Mouse (Mus musculus) lung, postnatal 0 days (tissue): ENCODE measurements around the gene Clba1. TPM values are rescaled to one million over a fixed set of nuclear protein-coding genes. Genes with fewer than 3 reads are reported as not detected.

Experiments used
- ATAC-seq: fragments of 200-750 bp; cut with Nextera tagmentation; 2 replicates; pipeline ENCODE4 v1.8.0; 2017; ENCODE audit warnings: moderate library complexity
- DNase-seq: peaks from one replicate; pipeline ENCODE4 v3.0.0-alpha.2; 2016; ENCODE audit warnings: low spot score
- H3K27ac ChIP-seq: fragments of 300-500 bp; sonication (generic); 2 replicates; pipeline ENCODE4 v1.5.1; 2014; ENCODE audit warnings: antibody characterized with exemption, mild to moderate bottlenecking, low read length, mixed read lengths
- H3K27me3 ChIP-seq: fragments of 300-500 bp; sonication (generic); replicated peaks from 2 replicates; pipeline ENCODE4 v1.6.1; 2014; ENCODE audit warnings: low read length, mixed read lengths; ENCODE audit not compliant: insufficient read depth
- H3K36me3 ChIP-seq: fragments of 300-500 bp; sonication (generic); 2 replicates; pipeline ENCODE4 v1.6.1; 2014; ENCODE audit warnings: low read length, mixed read lengths; ENCODE audit not compliant: insufficient read depth
- H3K4me1 ChIP-seq: fragments of 300-500 bp; sonication (generic); 2 replicates; pipeline ENCODE4 v1.6.1; 2014; ENCODE audit warnings: antibody characterized with exemption, low read depth, low read length, mixed read lengths; ENCODE audit not compliant: insufficient read depth
- H3K4me2 ChIP-seq: fragments of 300-500 bp; sonication (generic); replicated peaks from 2 replicates; pipeline ENCODE4 v1.6.1; 2014; ENCODE audit warnings: low read depth, mild to moderate bottlenecking, low read length, moderate library complexity, mixed read lengths
- H3K4me3 ChIP-seq: fragments of 300-500 bp; sonication (generic); 2 replicates; pipeline ENCODE4 v1.5.1; 2014; ENCODE audit warnings: low read depth, low read length
- H3K9ac ChIP-seq: fragments of 300-500 bp; sonication (generic); replicated peaks from 2 replicates; pipeline ENCODE4 v1.6.1; 2014; ENCODE audit warnings: low read depth, mild to moderate bottlenecking
- H3K9me3 ChIP-seq: fragments of 300-500 bp; sonication (generic); 2 replicates; pipeline ENCODE4 v1.6.1; 2016; ENCODE audit warnings: low read length, mixed read lengths
- CTCF ChIP-seq: IDR thresholded peaks from 2 replicates; pipeline ENCODE4 v1.5.1; 2016; ENCODE audit warnings: antibody characterized with exemption, mild to moderate bottlenecking
- EP300 ChIP-seq: IDR thresholded peaks from 2 replicates; pipeline ENCODE4 v1.6.1; 2016; ENCODE audit warnings: antibody characterized with exemption, mild to moderate bottlenecking, control low read depth
- WGBS: fragments of 180-500 bp; shearing (Covaris S2); extraction: QIAGEN DNeasy Blood & Tissue Kit; methylation state at CpG from one replicate; pipeline ENCODE4 v1.1.7; 2014; 5-methylcytosine and 5-hydroxymethylcytosine counted together
- polyA plus RNA-seq: library from polyadenylated mRNA; unstranded; fragments of >200 nt; fragmentation: Nextera tagmentation; extraction: Ambion mirVana; gene quantifications from 2 replicates; pipeline ENCODE4 v1.2.1, GENCODE M21; 2015

Gene Clba1
- polyA plus RNA-seq, 1 experiment from 2014 or later = 17.8 TPM

GRCm38 (mm10) chr12:112764141-112764540 is 44.6 kb upstream of the Clba1 start:
- 81% methylated on average over 5 of the region's 5 CpGs for WGBS
- H3K27ac ChIP-seq = no peak overlapping the region
- DNase-seq (no peak), ATAC-seq (no peak)
- H3K4me2 ChIP-seq = no peak overlapping the region
- TF ChIP-seq CTCF (no peak), EP300 (no peak)
- H3K4me3 ChIP-seq = no peak overlapping the region
- no peaks in the 10 kb centered on the region for H3K9me3 ChIP-seq
- H3K27me3 ChIP-seq = no peaks in the 10 kb centered on the region
- H3K4me1 ChIP-seq = no peaks in the 10 kb centered on the region
- H3K36me3 ChIP-seq = no peaks in the 10 kb centered on the region
- H3K9ac ChIP-seq = no peak overlapping the region

- Histone ChIP-seq H3K36me3 (no peaks in the 10 kb centered on the region), H3K9ac (no peak overlapping the region), H3K4me1 (no peaks in the 10 kb centered on the region), H3K27me3 (no peaks in the 10 kb centered on the region), H3K4me2 (no peak overlapping the region), H3K27ac (no peak overlapping the region), H3K9me3 (no peaks in the 10 kb centered on the region), H3K4me3 (no peak overlapping the region)
- TF ChIP-seq CTCF = no peak
- TF ChIP-seq EP300 = no peak
- DNase-seq (no peak), ATAC-seq (no peak)
- 80% methylated on average over 7 of the region's 7 CpGs for WGBS
These were observed 43.7 kb upstream of the Clba1 start for GRCm38 (mm10) chr12:112764991-112765390.

DNA sequence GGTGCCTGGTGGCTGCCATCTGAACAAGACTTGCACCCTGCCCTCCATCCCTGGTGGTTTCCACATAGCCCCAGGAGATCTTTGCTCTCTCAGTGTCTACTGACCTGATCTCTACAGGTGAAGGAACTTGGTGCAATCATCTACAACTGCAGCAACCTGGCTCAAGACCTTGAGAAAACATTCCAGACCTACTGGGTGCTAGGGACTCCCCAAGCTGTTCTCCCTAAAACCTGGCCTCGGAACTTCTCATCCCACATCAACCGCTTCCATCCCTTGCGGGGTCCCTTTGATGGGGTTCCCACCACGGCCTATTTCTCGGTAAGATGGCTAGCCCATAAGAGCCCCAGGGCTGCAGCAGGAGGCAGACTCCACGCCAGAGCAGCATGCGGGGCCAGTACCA is 42.2 kb upstream of the Clba1 start:
- no peaks in the 10 kb centered on the region for H3K9me3 ChIP-seq

DNA sequence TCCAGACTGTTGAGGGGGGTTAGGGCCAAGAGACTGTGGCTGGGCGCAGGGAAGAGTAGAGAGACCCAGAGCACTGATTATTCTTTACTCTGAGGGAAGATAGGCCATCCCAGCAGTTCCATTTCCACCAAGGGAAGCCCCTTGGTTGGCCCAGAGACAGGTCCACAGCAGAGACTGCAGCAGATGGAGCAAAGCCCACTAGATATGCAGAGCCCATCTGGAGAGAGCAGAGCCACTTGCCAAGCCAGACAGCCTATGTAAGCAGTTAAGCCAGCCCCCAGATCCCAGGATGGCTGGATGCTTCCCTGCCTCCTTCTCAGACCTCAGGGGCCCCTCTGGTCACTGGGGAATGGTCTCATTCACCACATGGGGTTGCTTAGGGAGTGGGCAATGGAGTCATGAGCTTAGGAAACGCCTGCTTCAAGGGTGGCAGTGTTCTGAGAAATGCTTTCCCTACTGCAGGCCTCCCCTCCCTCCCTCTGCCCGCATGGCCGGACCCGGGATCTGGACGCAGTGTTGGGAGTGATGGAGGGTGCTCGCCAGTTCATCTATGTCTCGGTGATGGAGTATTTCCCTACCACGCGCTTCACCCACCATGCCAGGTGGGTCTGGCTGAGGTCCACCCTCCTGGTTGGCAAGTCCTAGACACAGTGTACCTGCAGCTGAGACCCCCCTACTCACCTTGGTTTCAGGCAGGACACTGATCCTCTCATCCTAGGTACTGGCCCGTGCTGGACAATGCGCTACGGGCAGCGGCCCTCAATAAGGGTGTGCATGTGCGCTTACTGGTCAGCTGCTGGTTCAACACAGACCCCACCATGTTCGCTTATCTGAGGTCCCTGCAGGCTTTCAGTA is 41.5 kb upstream of the Clba1 start:
- no peak for ATAC-seq
- Histone ChIP-seq H3K36me3 (no peaks in the 10 kb centered on the region), H3K4me3 (no peak overlapping the region), H3K27me3 (no peaks in the 10 kb centered on the region), H3K4me1 (no peaks in the 10 kb centered on the region), H3K9me3 (no peaks in the 10 kb centered on the region), H3K9ac (no peak overlapping the region), H3K27ac (no peak overlapping the region), H3K4me2 (no peak overlapping the region)
- 91% methylated on average over 16 of the region's 16 CpGs for WGBS
- no peak for TF ChIP-seq EP300
- TF ChIP-seq CTCF = no peak
- no peak for DNase-seq

More for the DNA sequence above, 42.2 kb upstream of the Clba1 start:
- Histone ChIP-seq H3K36me3 (no peaks in the 10 kb centered on the region), H3K4me1 (no peaks in the 10 kb centered on the region), H3K9ac (no peak overlapping the region), H3K4me3 (no peak overlapping the region), H3K27me3 (no peaks in the 10 kb centered on the region), H3K4me2 (no peak overlapping the region), H3K27ac (no peak overlapping the region)
- DNase-seq (no peak), ATAC-seq (no peak)
- WGBS = 88% methylated on average over 7 of the region's 7 CpGs
- no peak for TF ChIP-seq EP300
- TF ChIP-seq CTCF = no peak

- no peak overlapping the region for H3K27ac ChIP-seq
- no peaks in the 10 kb centered on the region for H3K27me3 ChIP-seq
- DNase-seq (no peak), ATAC-seq (no peak)
- H3K4me1 ChIP-seq = no peaks in the 10 kb centered on the region
- H3K4me3 ChIP-seq = no peak overlapping the region
- H3K9me3 ChIP-seq = no peaks in the 10 kb centered on the region
- H3K36me3 ChIP-seq = no peaks in the 10 kb centered on the region
- no peak for TF ChIP-seq CTCF
- no peak for TF ChIP-seq EP300
- WGBS = 81% methylated on average over 8 of the region's 8 CpGs
- no peak overlapping the region for H3K4me2 ChIP-seq
- no peak overlapping the region for H3K9ac ChIP-seq
These were observed 40.6 kb upstream of the Clba1 start for GRCm38 (mm10) chr12:112768166-112768565.

DNA sequence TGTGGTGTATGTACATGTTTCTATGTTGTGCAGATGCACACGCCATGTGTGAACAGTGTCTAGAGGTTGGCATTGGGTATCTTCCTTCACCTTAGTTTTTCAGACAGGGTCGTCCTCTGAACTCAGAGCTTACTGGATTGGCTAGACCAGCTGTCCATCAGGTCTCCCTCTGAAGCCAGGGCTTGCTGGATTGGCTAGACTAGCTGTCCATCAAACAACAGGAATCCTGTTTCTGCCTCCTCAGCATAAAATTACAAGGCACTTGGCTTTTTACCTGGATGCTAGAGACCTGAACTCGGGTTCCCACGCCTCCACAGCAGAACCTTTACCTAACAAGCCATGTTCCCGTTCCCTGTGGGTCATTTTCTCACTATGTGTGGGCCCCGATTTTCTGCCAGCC is 39.7 kb upstream of the Clba1 start:
- no peaks in the 10 kb centered on the region for H3K9me3 ChIP-seq
- H3K4me3 ChIP-seq = no peak overlapping the region
- H3K4me1 ChIP-seq = no peaks in the 10 kb centered on the region
- no peak overlapping the region for H3K4me2 ChIP-seq
- no peaks in the 10 kb centered on the region for H3K36me3 ChIP-seq
- no peaks in the 10 kb centered on the region for H3K27me3 ChIP-seq
- DNase-seq (no peak), ATAC-seq (no peak)
- no peak for TF ChIP-seq EP300
- TF ChIP-seq CTCF = no peak
- no peak overlapping the region for H3K27ac ChIP-seq
- 74% methylated on average over 6 of the region's 6 CpGs for WGBS
- H3K9ac ChIP-seq = no peak overlapping the region

DNA sequence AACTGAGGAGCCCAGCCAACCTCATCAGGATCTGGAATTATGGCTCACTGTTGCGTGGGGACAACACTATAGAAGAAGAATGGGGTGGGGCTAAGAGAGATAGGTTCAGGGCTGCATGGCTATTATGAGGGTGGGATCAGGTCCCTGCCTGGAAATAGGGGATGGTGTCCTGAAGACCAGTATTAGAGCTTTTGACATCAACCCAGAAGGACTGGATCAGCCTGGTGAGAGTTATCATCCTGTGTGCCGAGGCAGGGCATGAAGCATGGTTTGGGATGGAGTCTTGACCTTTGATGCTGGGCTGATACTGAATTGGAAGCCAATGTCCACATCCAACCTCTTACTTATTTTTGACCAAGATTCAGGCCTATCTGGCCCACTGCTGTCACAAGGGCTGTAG is 39.0 kb upstream of the Clba1 start:
- DNase-seq (no peak), ATAC-seq (no peak)
- Histone ChIP-seq H3K9ac (no peak overlapping the region), H3K27ac (no peak overlapping the region), H3K27me3 (no peaks in the 10 kb centered on the region), H3K4me1 (no peaks in the 10 kb centered on the region), H3K9me3 (no peaks in the 10 kb centered on the region), H3K36me3 (no peaks in the 10 kb centered on the region), H3K4me3 (no peak overlapping the region), H3K4me2 (no peak overlapping the region)
- TF ChIP-seq EP300 (no peak), CTCF (no peak)
- 71% methylated on average over 2 of the region's 2 CpGs for WGBS
